Comparison of ENCODE assay signal across 16 mouse cellular contexts in genomic region chr17:65299946-65300345, GRCm38 (mm10).
A peak's percentile ranks its signal among the peaks of the same experiment; 100 is the strongest.
DNase-seq lines count a peak whose midpoint lies in the region.
"Had no signal": no experiment of that assay in that cellular context is flagged by ENCODE, and none has a peak within 500 bp of the region (broad histone marks: within the 10 kb centered on the region; RNA-seq: fewer than 3 reads in every experiment).

No protein-coding gene starts in this region.

- DNase-seq in layer of hippocampus, adult 11-12 months (ENCODE audit: low spot score) = peak; percentile 8
- no peak for DNase-seq in layer of hippocampus, adult 9-10 months (ENCODE audit: low spot score)
- peak; percentile 20 for DNase-seq in layer of hippocampus, adult 9-11 months
- DNase-seq in layer of hippocampus, postnatal 14 days (ENCODE audit: low spot score in 2 of 2) = no peak
- peak; percentile 64 for DNase-seq in brain, adult 2 months (ENCODE audit: low read depth, low spot score)
- no peak for DNase-seq in MN1 (ENCODE audit: low spot score)
- DNase-seq: adrenal gland, adult 2 months; adrenal gland, postnatal 14 days; B cell, adult 2 months; cerebellum, adult 11-12 months; cerebellum, adult 9-10 months; cerebellum, postnatal 14 days; gastrocnemius, postnatal 25 days; heart, adult 18-20 months; heart, postnatal 10 days; heart, postnatal 36 days had no signal

Comparison
In these comparisons a context has a peak if more than half of its experiments do, and no peak if none do; other contexts are left out.
1. DNase-seq: peak in layer of hippocampus, adult 11-12 months (single experiment), layer of hippocampus, adult 9-11 months (single experiment) and brain, adult 2 months (single experiment); none in layer of hippocampus, adult 9-10 months (single experiment), layer of hippocampus, postnatal 14 days (0 of 2) and MN1 (single experiment).